Mouse (Mus musculus) naive thymus-derived CD4-positive, alpha-beta T cell, adult 2 months (primary cell): Measurements from ENCODE around the gene Slc35b2.

Experiments
- DNase-seq: peaks from one replicate; pipeline ENCODE4 v3.0.0-alpha.2; 2011; ENCODE audit warnings: low read depth

Slc35b2 gene

GRCm38 (mm10) chr17:45599446-45600242 is 36.0 kb downstream of the Slc35b2 start, which contains the start of gene Slc29a1:
Slc29a1 (minus strand) TSS chr17:45599606.
- no peak for DNase-seq

GRCm38 (mm10) chr17:45600267-45600666 is 36.6 kb downstream of the Slc35b2 start:
- no peak for DNase-seq

- no peak for DNase-seq
Observed at GRCm38 (mm10) chr17:45601325-45601724, 37.7 kb downstream of the Slc35b2 start.

- no peak for DNase-seq
Observed at GRCm38 (mm10) chr17:45601877-45602304, 38.2 kb downstream of the Slc35b2 start, which contains the start of gene Mymx. Mymx (minus strand) TSS chr17:45602102.

GRCm38 (mm10) chr17:45602984-45603383 is 39.3 kb downstream of the Slc35b2 start:
- no peak for DNase-seq

DNA sequence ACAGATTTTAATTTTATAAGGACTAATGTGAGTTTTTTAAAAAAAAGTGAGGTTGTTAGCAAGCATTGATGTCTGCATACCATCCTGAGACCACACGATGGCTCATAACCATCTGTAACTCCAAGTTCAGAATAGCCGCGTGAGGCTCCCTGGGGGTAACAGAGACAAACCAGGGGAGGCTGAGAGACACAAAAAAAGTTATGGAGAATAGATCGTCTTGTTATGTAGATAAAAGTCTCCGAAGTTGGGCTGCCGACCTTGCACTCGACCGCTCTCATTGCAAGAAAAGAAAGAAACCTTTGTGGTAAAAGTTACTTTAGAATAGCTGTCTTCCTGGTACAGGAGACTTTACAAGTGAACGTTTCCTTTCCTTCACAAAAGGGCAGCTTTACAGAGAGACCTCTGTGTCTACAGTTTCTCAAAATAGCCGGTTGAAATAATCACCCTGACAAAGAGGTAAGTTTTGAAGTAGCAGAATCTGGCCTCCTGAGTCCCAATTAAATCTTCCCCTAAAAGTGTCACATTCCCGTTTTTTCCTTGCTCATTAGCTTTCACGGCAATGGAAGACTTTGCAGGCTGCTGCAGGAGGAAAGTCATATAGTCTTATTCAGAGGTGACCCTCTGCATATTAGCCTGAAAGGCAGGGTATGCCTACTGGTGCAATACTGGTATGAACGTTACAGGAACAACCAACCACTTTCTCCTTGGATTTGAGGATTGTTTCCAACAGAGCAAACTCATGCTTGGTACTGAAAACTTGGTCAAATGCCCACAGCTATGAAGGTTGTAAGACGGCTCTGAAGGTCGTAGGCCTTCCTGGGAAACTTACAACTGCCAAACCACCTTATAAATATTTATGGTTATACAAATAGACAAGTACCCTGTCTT is 43.6 kb downstream of the Slc35b2 start:
- no peak for DNase-seq

DNA sequence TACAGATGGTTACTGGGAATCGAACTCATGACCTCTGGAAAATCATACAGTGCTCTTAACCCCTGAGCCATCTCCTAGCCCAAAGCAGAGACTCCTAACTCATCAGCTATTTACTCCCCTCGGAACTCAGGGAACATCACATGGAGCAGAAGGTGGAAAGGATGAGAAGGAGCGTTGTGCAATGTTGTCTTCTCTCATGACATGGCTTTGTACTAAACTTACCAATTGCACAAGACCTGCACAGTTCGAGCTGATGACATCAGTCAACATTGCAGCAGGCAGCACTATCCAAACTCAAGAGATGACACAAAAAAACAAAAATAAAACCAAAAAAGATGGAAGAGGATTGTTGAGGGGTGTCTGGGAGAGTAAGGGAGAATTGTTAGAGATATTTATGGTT is 44.7 kb downstream of the Slc35b2 start:
- DNase-seq = no peak

DNA sequence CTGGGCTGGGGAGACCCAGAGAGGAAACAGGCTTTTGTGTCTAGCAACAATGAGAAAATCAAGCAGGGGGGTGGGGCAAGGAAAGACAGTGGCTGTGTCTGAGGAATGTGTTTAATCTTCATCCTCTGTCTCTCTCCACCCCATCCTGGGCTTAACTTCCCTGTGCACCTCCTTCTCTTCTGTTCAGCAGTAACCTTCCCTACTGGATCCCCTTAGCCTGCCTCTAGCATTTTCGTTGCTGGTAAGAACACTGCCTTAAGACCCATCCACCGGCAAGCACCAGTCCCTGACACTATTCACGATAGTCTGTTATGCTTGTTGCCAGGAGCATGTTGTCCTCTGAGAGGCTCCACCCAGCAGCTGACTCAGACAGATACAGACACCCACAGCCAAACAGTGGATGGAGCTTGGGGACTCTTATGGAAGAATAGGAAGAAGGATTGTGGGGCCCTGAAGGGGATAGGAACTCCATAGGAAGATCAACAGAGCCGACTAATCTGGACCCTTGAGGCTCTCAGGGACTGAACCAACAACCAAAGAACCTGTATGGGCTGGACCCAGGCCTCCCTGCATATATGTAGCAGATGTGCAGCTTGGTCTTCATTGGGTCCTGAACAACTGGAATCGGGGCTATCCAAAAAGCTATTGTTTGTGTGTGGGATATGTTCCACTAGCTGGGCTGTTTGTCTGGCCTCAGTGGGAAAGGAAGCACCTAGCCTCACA is 46.6 kb downstream of the Slc35b2 start:
- no peak for DNase-seq

- DNase-seq = no peak
Observed at GRCm38 (mm10) chr17:45612008-45612407, 48.3 kb downstream of the Slc35b2 start.

GRCm38 (mm10) chr17:45612921-45613320 is 49.2 kb downstream of the Slc35b2 start:
- no peak for DNase-seq

GRCm38 (mm10) chr17:45616046-45616650 is 52.5 kb downstream of the Slc35b2 start:
- DNase-seq = no peak

- DNase-seq = no peak
Observed at GRCm38 (mm10) chr17:45616679-45617078, 53.0 kb downstream of the Slc35b2 start.
